Mouse (Mus musculus) hindbrain, embryonic 13.5 days (tissue): ENCODE measurements around the gene Id2. TPM values are rescaled to one million over a fixed set of nuclear protein-coding genes. Genes with fewer than 3 reads are reported as not detected.
A peak's percentile ranks its signal among the peaks of the same experiment; 100 is the strongest.

ENCODE experiments used
- ATAC-seq: fragments of 200-750 bp; cut with Nextera tagmentation; 2 replicates; pipeline ENCODE4 v1.8.0; 2017; ENCODE audit warnings: moderate TSS enrichment; ENCODE audit not compliant: low FRiP score
- H3K27ac ChIP-seq: fragments of 300-500 bp; sonication (generic); 2 replicates; pipeline ENCODE4 v1.5.1; 2015; ENCODE audit warnings: inconsistent platforms, mild to moderate bottlenecking, moderate library complexity
- H3K27me3 ChIP-seq: fragments of 300-500 bp; sonication (generic); 2 replicates; pipeline ENCODE4 v1.6.1; 2015; ENCODE audit warnings: mild to moderate bottlenecking, inconsistent platforms
- H3K36me3 ChIP-seq: fragments of 300-500 bp; sonication (generic); 2 replicates; pipeline ENCODE4 v1.6.1; 2015; ENCODE audit warnings: mild to moderate bottlenecking, inconsistent platforms
- H3K4me1 ChIP-seq: fragments of 300-500 bp; sonication (generic); replicated peaks from 2 replicates; pipeline ENCODE4 v1.6.1; 2015; ENCODE audit warnings: inconsistent platforms
- H3K4me2 ChIP-seq: fragments of 300-500 bp; sonication (generic); 2 replicates; pipeline ENCODE4 v1.6.1; 2015; ENCODE audit warnings: inconsistent platforms, mild to moderate bottlenecking, moderate library complexity
- H3K4me3 ChIP-seq: fragments of 300-500 bp; sonication (generic); 2 replicates; pipeline ENCODE4 v1.5.1; 2015; ENCODE audit warnings: mild to moderate bottlenecking, inconsistent platforms
- H3K9ac ChIP-seq: fragments of 300-500 bp; sonication (generic); 2 replicates; pipeline ENCODE4 v1.6.1; 2015; ENCODE audit warnings: mild to moderate bottlenecking, inconsistent platforms
- H3K9me3 ChIP-seq: fragments of 300-500 bp; sonication (generic); 2 replicates; pipeline ENCODE4 v1.6.1; 2016; ENCODE audit warnings: inconsistent platforms
- WGBS: fragments of 180-500 bp; shearing (Covaris S2); methylation state at CpG from one replicate; pipeline ENCODE4 v1.1.7; 2015; 5-methylcytosine and 5-hydroxymethylcytosine counted together
- polyA plus RNA-seq: library from polyadenylated mRNA; unstranded; fragments of >200 nt; fragmentation: Nextera tagmentation; extraction: Ambion mirVana; gene quantifications from 2 replicates; pipeline ENCODE4 v1.2.1, GENCODE M21; 2015

The Id2 gene
- polyA plus RNA-seq, 1 experiment from 2014 or later = 296 TPM

- H3K9me3 ChIP-seq = no peaks in the 10 kb centered on the region
- H3K27ac ChIP-seq = peak overlapping the region; percentile 81
- under 1% methylated on average over 19 of the region's 19 CpGs for WGBS
- peak overlapping the region; percentile 78 for H3K4me3 ChIP-seq
- ATAC-seq = peak; percentile 4; the same call in 1 of the 2 replicates
- peaks cover 65% of the 10 kb centered on the region for H3K4me1 ChIP-seq
- no peaks in the 10 kb centered on the region for H3K36me3 ChIP-seq
- H3K4me2 ChIP-seq = peak overlapping the region; percentile 95
- H3K9ac ChIP-seq = peak overlapping the region; percentile 90
- peaks cover 6% of the 10 kb centered on the region; the same call in 1 of the 2 replicates for H3K27me3 ChIP-seq
Measured at GRCm38 (mm10) chr12:25095538-25095937, 1.4 kb downstream of the Id2 start.

GRCm38 (mm10) chr12:25094621-25095521, 2.1 kb downstream of the Id2 start:
- Histone ChIP-seq H3K9ac (peak overlapping the region; percentile 90), H3K27ac (peak overlapping the region; percentile 81), H3K4me2 (peak overlapping the region; percentile 95), H3K4me3 (peak overlapping the region; percentile 78), H3K9me3 (no peaks in the 10 kb centered on the region), H3K27me3 (peaks cover 6% of the 10 kb centered on the region; the same call in 1 of the 2 replicates), H3K36me3 (no peaks in the 10 kb centered on the region), H3K4me1 (peaks cover 58% of the 10 kb centered on the region)
- WGBS = under 1% methylated on average over 22 of the region's 22 CpGs
- ATAC-seq = no peak

GRCm38 (mm10) chr12:25093241-25093774, 3.6 kb downstream of the Id2 start:
- Histone ChIP-seq H3K9ac (peak overlapping the region; percentile 66), H3K27me3 (peaks cover 6% of the 10 kb centered on the region; the same call in 1 of the 2 replicates), H3K4me3 (peak overlapping the region; percentile 40), H3K4me2 (peak overlapping the region; percentile 66), H3K9me3 (no peaks in the 10 kb centered on the region), H3K27ac (peak overlapping the region; percentile 35; the same call in 1 of the 2 replicates), H3K4me1 (peaks cover 46% of the 10 kb centered on the region), H3K36me3 (no peaks in the 10 kb centered on the region)
- ATAC-seq = no peak
- 9% methylated on average over 11 of the region's 11 CpGs for WGBS

GRCm38 (mm10) chr12:25092751-25093211, 4.2 kb downstream of the Id2 start:
- Histone ChIP-seq H3K4me2 (peak overlapping the region; percentile 66), H3K9ac (peak overlapping the region; percentile 66), H3K9me3 (no peaks in the 10 kb centered on the region), H3K36me3 (no peaks in the 10 kb centered on the region), H3K4me1 (peaks cover 41% of the 10 kb centered on the region), H3K4me3 (peak overlapping the region; percentile 40), H3K27ac (0 out of 2 replicates have a peak overlapping the region, but pooled peaks have one; percentile 35), H3K27me3 (peaks cover 6% of the 10 kb centered on the region; the same call in 1 of the 2 replicates)
- no peak for ATAC-seq
- WGBS = 2% methylated on average over 17 of the region's 17 CpGs

- Histone ChIP-seq H3K9me3 (no peaks in the 10 kb centered on the region), H3K27ac (no peak overlapping the region), H3K36me3 (no peaks in the 10 kb centered on the region), H3K9ac (peak overlapping the region; percentile 66; the same call in 1 of the 2 replicates), H3K4me3 (peak overlapping the region; percentile 40), H3K4me1 (peaks cover 35% of the 10 kb centered on the region), H3K27me3 (peaks cover 10% of the 10 kb centered on the region; the same call in 1 of the 2 replicates), H3K4me2 (peak overlapping the region; percentile 66)
- 7% methylated on average over 25 of the region's 25 CpGs for WGBS
- 0 out of 2 replicates have a peak, but pooled peaks have one; percentile 29 for ATAC-seq
Measured at GRCm38 (mm10) chr12:25092027-25092704, 4.8 kb downstream of the Id2 start.

GRCm38 (mm10) chr12:25089433-25089832, 7.5 kb downstream of the Id2 start:
- Histone ChIP-seq H3K9ac (no peak overlapping the region), H3K4me1 (peaks cover 19% of the 10 kb centered on the region), H3K4me2 (no peak overlapping the region), H3K36me3 (no peaks in the 10 kb centered on the region), H3K27me3 (peaks cover 16% of the 10 kb centered on the region; the same call in 1 of the 2 replicates), H3K27ac (no peak overlapping the region), H3K4me3 (no peak overlapping the region), H3K9me3 (no peaks in the 10 kb centered on the region)
- ATAC-seq = no peak
- WGBS = 71% methylated on average over 1 of the region's 1 CpGs

GRCm38 (mm10) chr12:25086966-25087365, 10.0 kb downstream of the Id2 start:
- WGBS = 78% methylated on average over 4 of the region's 4 CpGs
- Histone ChIP-seq H3K9ac (no peak overlapping the region), H3K36me3 (no peaks in the 10 kb centered on the region), H3K27me3 (0 out of 2 replicates have a peak, but pooled peaks cover 14% of the 10 kb centered on the region), H3K9me3 (no peaks in the 10 kb centered on the region), H3K27ac (no peak overlapping the region), H3K4me1 (no peaks in the 10 kb centered on the region; the same call in 1 of the 2 replicates), H3K4me3 (no peak overlapping the region), H3K4me2 (no peak overlapping the region)
- no peak for ATAC-seq

- 0 out of 2 replicates have a peak, but pooled peaks cover 15% of the 10 kb centered on the region for H3K27me3 ChIP-seq
- WGBS = 37% methylated on average over 26 of the region's 26 CpGs
- no peak for ATAC-seq
- H3K4me2 ChIP-seq = 0 out of 2 replicates have a peak overlapping the region, but pooled peaks have one; percentile 5
- H3K9me3 ChIP-seq = no peaks in the 10 kb centered on the region
- H3K4me3 ChIP-seq = no peak overlapping the region
- H3K9ac ChIP-seq = no peak overlapping the region
- no peaks in the 10 kb centered on the region for H3K36me3 ChIP-seq
- no peak overlapping the region for H3K27ac ChIP-seq
- no peaks in the 10 kb centered on the region for H3K4me1 ChIP-seq
Measured at GRCm38 (mm10) chr12:25083260-25084178, 13.4 kb downstream of the Id2 start.

GRCm38 (mm10) chr12:25074344-25074743, 22.6 kb downstream of the Id2 start:
- Histone ChIP-seq H3K9ac (no peak overlapping the region), H3K4me3 (no peak overlapping the region), H3K9me3 (peaks cover 4% of the 10 kb centered on the region; the same call in 1 of the 2 replicates), H3K27me3 (0 out of 2 replicates have a peak, but pooled peaks cover 4% of the 10 kb centered on the region), H3K27ac (no peak overlapping the region), H3K4me2 (no peak overlapping the region), H3K36me3 (no peaks in the 10 kb centered on the region), H3K4me1 (no peaks in the 10 kb centered on the region)
- WGBS = 93% methylated on average over 3 of the region's 3 CpGs
- ATAC-seq = no peak

- peaks cover 4% of the 10 kb centered on the region; the same call in 1 of the 2 replicates for H3K9me3 ChIP-seq
- no peak overlapping the region for H3K4me3 ChIP-seq
- no peak overlapping the region for H3K27ac ChIP-seq
- H3K9ac ChIP-seq = no peak overlapping the region
- H3K36me3 ChIP-seq = no peaks in the 10 kb centered on the region
- peaks cover 7% of the 10 kb centered on the region; the same call in 1 of the 2 replicates for H3K4me1 ChIP-seq
- 0 out of 2 replicates have a peak, but pooled peaks cover 2% of the 10 kb centered on the region for H3K27me3 ChIP-seq
- WGBS = 87% methylated on average over 4 of the region's 4 CpGs
- no peak overlapping the region for H3K4me2 ChIP-seq
- ATAC-seq = no peak
Measured at GRCm38 (mm10) chr12:25073374-25073773, 23.6 kb downstream of the Id2 start.

- no peak for ATAC-seq
- Histone ChIP-seq H3K4me1 (no peaks in the 10 kb centered on the region), H3K36me3 (peaks cover 27% of the 10 kb centered on the region), H3K27me3 (no peaks in the 10 kb centered on the region), H3K4me2 (no peak overlapping the region), H3K27ac (no peak overlapping the region), H3K9me3 (no peaks in the 10 kb centered on the region), H3K9ac (no peak overlapping the region), H3K4me3 (no peak overlapping the region)
- WGBS = 64% methylated on average over 6 of the region's 6 CpGs
Measured at GRCm38 (mm10) chr12:25062264-25062663, 34.7 kb downstream of the Id2 start.
